Mouse (Mus musculus): ENCODE results near the gene Coch.
"Not testable (repeated sequence)": the region's sequence is repeated elsewhere in the genome, so short reads cannot be mapped to it uniquely, and the experiment has no call there.

Gene Coch

GRCm38 (mm10) chr12:51641871-51642270 lies 48.7 kb downstream of the Coch start:
- DNase-seq (ENCODE audit: low spot score): no peak

- not testable (repeated sequence) for DNase-seq (ENCODE audit: low spot score)
Measured at GRCm38 (mm10) chr12:51649401-51649800, 56.3 kb downstream of the Coch start.

All from testis, postnatal 14 days (tissue).